Mouse (Mus musculus) CH12.LX (cell line): ENCODE results near the gene Ccdc110. TPM values are rescaled to one million over a fixed set of nuclear protein-coding genes. Genes with fewer than 3 reads are reported as not detected.

Source experiments
- DNase-seq: peaks from one replicate; pipeline ENCODE4 v3.0.0-alpha.2; 2013; ENCODE audit errors: extremely low read depth
- H3K27ac ChIP-seq: 2 replicates; pipeline ENCODE4 v1.5.1; 2012; ENCODE audit warnings: low read depth, mild to moderate bottlenecking, control low read depth, moderate library complexity; ENCODE audit not compliant: insufficient read depth
- H3K27me3 ChIP-seq: replicated peaks from 2 replicates; pipeline ENCODE3; 2012; ENCODE audit warnings: inconsistent platforms
- H3K36me3 ChIP-seq, 2 experiments: replicated peaks in 1 of 2; 2 replicates each; pipeline versions ENCODE3 to v1.6.1; 2012; ENCODE audit warnings: inconsistent platforms in 1 of 2, low read length in 1 of 2, mild to moderate bottlenecking in 1 of 2, mixed read lengths in 1 of 2, moderate library complexity in 1 of 2; ENCODE audit not compliant: control insufficient read depth in 1 of 2, insufficient read depth in 1 of 2
- H3K4me1 ChIP-seq, 2 experiments: 2 replicates each; pipeline ENCODE4 v1.6.1; 2012; ENCODE audit warnings: inconsistent platforms in 1 of 2, moderate library complexity in 1 of 2; ENCODE audit not compliant: insufficient read depth in 2 of 2, control insufficient read depth in 1 of 2
- H3K4me2 ChIP-seq: 2 replicates; pipeline ENCODE4 v1.6.1; 2012; ENCODE audit warnings: low read depth, mild to moderate bottlenecking, control low read depth; ENCODE audit not compliant: poor library complexity, insufficient read depth, severe bottlenecking
- H3K4me3 ChIP-seq, 3 experiments: fragments of 150-350 bp in 1 of 3; sonication (generic) in 1 of 3; replicated peaks in 1 of 3; 2 replicates each; pipeline versions ENCODE3 to v1.5.1; 2011 to 2012; ENCODE audit warnings: low read depth in 2 of 3, low read length in 2 of 3, mild to moderate bottlenecking in 2 of 3, moderate library complexity in 2 of 3, control low read depth in 1 of 3, improper control_type of control experiment in 1 of 3, inconsistent platforms in 1 of 3, mixed read lengths in 1 of 3; ENCODE audit not compliant: poor library complexity in 1 of 3
- H3K79me2 ChIP-seq: replicated peaks from 2 replicates; pipeline ENCODE4 v1.6.1; 2012; ENCODE audit warnings: mild to moderate bottlenecking, moderate library complexity; ENCODE audit not compliant: control insufficient read depth, poor library complexity, insufficient read depth, severe bottlenecking; ENCODE audit errors: extremely low read depth
- H3K9ac ChIP-seq: 2 replicates; pipeline ENCODE4 v1.6.1; 2012; ENCODE audit warnings: low read depth, mild to moderate bottlenecking, control low read depth, moderate library complexity; ENCODE audit not compliant: insufficient read depth
- H3K9me3 ChIP-seq: replicated peaks from 2 replicates; pipeline ENCODE3; 2012; ENCODE audit warnings: low read length, inconsistent platforms, mixed read lengths
- CHD1 ChIP-seq: IDR thresholded peaks from 2 replicates; pipeline ENCODE4 v1.6.1; 2012; ENCODE audit warnings: low read depth, low read length, improper control_type of control experiment, inconsistent platforms
- CHD2 ChIP-seq: IDR thresholded peaks from 2 replicates; pipeline ENCODE4 v1.6.1; 2011; ENCODE audit warnings: low read length, improper control_type of control experiment
- CTCF ChIP-seq, 2 experiments: IDR thresholded peaks in 1 of 2; conservative IDR thresholded peaks in 1 of 2; 2 replicates each; pipeline ENCODE4 v1.5.1; 2011 to 2012; ENCODE audit warnings: low read depth in 2 of 2, low read length in 2 of 2, improper control_type of control experiment in 1 of 2, inconsistent platforms in 1 of 2, mild to moderate bottlenecking in 1 of 2, moderate library complexity in 1 of 2
- E2F4 ChIP-seq: IDR thresholded peaks from 2 replicates; pipeline ENCODE4 v1.6.1; 2011; ENCODE audit warnings: low read depth, low read length, improper control_type of control experiment; ENCODE audit not compliant: insufficient replicate concordance
- ELF1 ChIP-seq: IDR thresholded peaks from 2 replicates; pipeline ENCODE4 v1.6.1; 2014; ENCODE audit warnings: low read depth, mild to moderate bottlenecking, inconsistent platforms, low read length, improper control_type of control experiment
- ETS1 ChIP-seq: conservative IDR thresholded peaks from 2 replicates; pipeline ENCODE4 v1.6.1; 2012; ENCODE audit warnings: low read depth, mild to moderate bottlenecking, inconsistent platforms, low read length, improper control_type of control experiment, moderate library complexity
- GABPA ChIP-seq: IDR thresholded peaks from 2 replicates; pipeline ENCODE4 v1.6.1; 2012; ENCODE audit warnings: low read depth, low read length, improper control_type of control experiment, inconsistent platforms; ENCODE audit not compliant: insufficient replicate concordance
- HCFC1 ChIP-seq: IDR thresholded peaks from 2 replicates; pipeline ENCODE4 v1.6.1; 2012; ENCODE audit warnings: low read depth, mild to moderate bottlenecking, inconsistent platforms, low read length, improper control_type of control experiment
- IRF4 ChIP-seq: IDR thresholded peaks from 2 replicates; pipeline ENCODE4 v1.6.1; 2014; ENCODE audit warnings: low read depth, mild to moderate bottlenecking, inconsistent platforms, low read length, improper control_type of control experiment
- NRF1 ChIP-seq: IDR thresholded peaks from 2 replicates; pipeline ENCODE4 v1.6.1; 2014; ENCODE audit warnings: low read depth, mild to moderate bottlenecking, inconsistent platforms, low read length, improper control_type of control experiment, moderate library complexity
- POLR2AphosphoS2 ChIP-seq: IDR thresholded peaks from 2 replicates; pipeline ENCODE4 v1.6.1; 2011; ENCODE audit warnings: low read depth, low read length, improper control_type of control experiment
- SMC3 ChIP-seq: IDR thresholded peaks from 2 replicates; pipeline ENCODE4 v1.6.1; 2011; ENCODE audit warnings: low read depth, low read length, improper control_type of control experiment
- TBP ChIP-seq: conservative IDR thresholded peaks from 2 replicates; pipeline ENCODE4 v1.6.1; 2011; ENCODE audit warnings: low read depth, low read length, improper control_type of control experiment
- TCF12 ChIP-seq: IDR thresholded peaks from 2 replicates; pipeline ENCODE4 v1.6.1; 2014; ENCODE audit warnings: low read depth, mild to moderate bottlenecking, inconsistent platforms, low read length, improper control_type of control experiment
- USF2 ChIP-seq: conservative IDR thresholded peaks from 2 replicates; pipeline ENCODE4 v1.6.1; 2011; ENCODE audit warnings: low read depth, low read length, improper control_type of control experiment
- ZKSCAN1 ChIP-seq: IDR thresholded peaks from 2 replicates; pipeline ENCODE4 v1.6.1; 2012; ENCODE audit warnings: low read depth, inconsistent platforms, low read length, improper control_type of control experiment, borderline replicate concordance
- ZNF384 ChIP-seq: IDR thresholded peaks from 2 replicates; pipeline ENCODE4 v1.6.1; 2012; ENCODE audit warnings: low read depth, low read length, improper control_type of control experiment, inconsistent platforms
- dilution Hi-C: fragments of 300-500 bp; cut with MboI; formaldehyde crosslinking; loops from 2 replicates; pipeline ENCODE4 v1.14.3; 2020; ENCODE audit warnings: low sequenced_read_pairs; ENCODE audit not compliant: extremely low pct_unique_long_range_greater_than_20kb, extremely low pct_ligation_motif_present
- in situ Hi-C: fragments of 300-500 bp; cut with MboI; formaldehyde crosslinking; loops from 3 replicates; pipeline ENCODE4 v1.14.3; 2019; ENCODE audit warnings: low sequenced_read_pairs, low pct_ligation_motif_present, low pct_unique_long_range_greater_than_20kb, mixed read lengths
- polyA plus RNA-seq: library from polyadenylated mRNA; unstranded; fragments of >175 nt; gene quantifications from 2 replicates; pipeline ENCODE4 v1.2.1, GENCODE M21; 2012; ENCODE audit warnings: low read depth; ENCODE audit not compliant: insufficient read length
- total RNA-seq, 2 experiments: library from RNA; depleted of rRNA; stranded (reverse); fragments of 300-350 nt in 1 of 2; fragments of >200 nt in 1 of 2; gene quantifications; 2 replicates each; pipeline ENCODE4 v1.2.3; 2012 to 2014

Gene Ccdc110
- total and polyA plus RNA-seq, 3 experiments: not detected

- H3K27me3 ChIP-seq: no peaks in the 10 kb centered on the region
- H3K9ac ChIP-seq: no peak overlapping the region
- dilution Hi-C loops: no loop called here
Measured at GRCm38 (mm10) chr8:45885775-45886174, 48.6 kb upstream of the Ccdc110 start.

GRCm38 (mm10) chr8:45889737-45890136 is 44.7 kb upstream of the Ccdc110 start:
- no peak for DNase-seq
- H3K9me3 ChIP-seq: no peaks in the 10 kb centered on the region
- dilution Hi-C loops (no loop called here), in situ Hi-C loops (no loop called here)
- no peak overlapping the region for H3K27ac ChIP-seq
- no peaks in the 10 kb centered on the region for H3K36me3 ChIP-seq
- no peaks in the 10 kb centered on the region for H3K4me1 ChIP-seq
- H3K79me2 ChIP-seq: no peaks in the 10 kb centered on the region
- TF ChIP-seq ETS1 (no peak), CHD2 (no peak), ZNF384 (no peak), SMC3 (no peak), TCF12 (no peak), ELF1 (no peak), NRF1 (no peak), GABPA (no peak), HCFC1 (no peak), ZKSCAN1 (no peak), POLR2AphosphoS2 (no peak), IRF4 (no peak), TBP (no peak)
- H3K4me2 ChIP-seq: no peak overlapping the region
- H3K4me3 ChIP-seq: no peak overlapping the region
- no peak overlapping the region for H3K9ac ChIP-seq
- no peaks in the 10 kb centered on the region for H3K27me3 ChIP-seq

More at GRCm38 (mm10) chr8:45885775-45886174, 48.6 kb upstream of the Ccdc110 start:
- no peaks in the 10 kb centered on the region for H3K9me3 ChIP-seq
- H3K4me1 ChIP-seq: no peaks in the 10 kb centered on the region
- H3K27ac ChIP-seq: no peak overlapping the region
- H3K36me3 ChIP-seq: no peaks in the 10 kb centered on the region
- in situ Hi-C loops: no loop called here
- H3K79me2 ChIP-seq: no peaks in the 10 kb centered on the region
- DNase-seq: no peak
- no peak overlapping the region for H3K4me3 ChIP-seq
- H3K4me2 ChIP-seq: no peak overlapping the region
- TF ChIP-seq ZKSCAN1: no peak
- TF ChIP-seq CTCF (conservative IDR thresholded peaks at IDR 0.05 in 1 of 2, IDR thresholded peaks at IDR 0.05 in 1 of 2; ENCODE audit: low read depth in 2 of 2, low read length in 2 of 2): peak in 1 of 2 experiments; percentile 32; a peak in 2 of 4 replicates
- TF ChIP-seq CHD2: no peak
- TF ChIP-seq E2F4: no peak
- TF ChIP-seq CHD1: no peak
- TF ChIP-seq USF2: no peak
- TF ChIP-seq, all 38 proteins: peak for 1
